Mouse (Mus musculus) T-helper 1 cell (primary cell): ENCODE measurements at regions not wholly inside any gene's neighbourhood (a gene's known extent, or its start where the extent isn't known, plus 50 kb on each side); places are given as distances from the start of the nearest gene placed in this dataset.

Experiments used
- in situ Hi-C: fragments of 300-600 bp; cut with MboI, MseI; formaldehyde crosslinking; loops from one replicate; pipeline ENCODE4 v1.15.1; 2025; ENCODE audit warnings: high pct_unique_total_duplicates

GRCm38 (mm10) chr12:110214833-110215232 lies 64.0 kb upstream of the Dio3 start:
- in situ Hi-C loops: no loop called here

- in situ Hi-C loops: no loop called here
Measured at GRCm38 (mm10) chr12:110215311-110215710, 63.6 kb upstream of the Dio3 start.

GRCm38 (mm10) chr12:110219750-110220149 lies 59.1 kb upstream of the Dio3 start:
- in situ Hi-C loops: no loop called here

GRCm38 (mm10) chr12:110220516-110220915 lies 58.4 kb upstream of the Dio3 start:
- in situ Hi-C loops: no loop called here

- in situ Hi-C loops: no loop called here
Measured at GRCm38 (mm10) chr12:110221184-110221583, 57.7 kb upstream of the Dio3 start.

- in situ Hi-C loops: no loop called here
Measured at GRCm38 (mm10) chr12:110221679-110222078, 57.2 kb upstream of the Dio3 start.

- in situ Hi-C loops: no loop called here
Measured at GRCm38 (mm10) chr12:110224250-110224649, 54.6 kb upstream of the Dio3 start.

GRCm38 (mm10) chr12:110228011-110228411 lies 50.9 kb upstream of the Dio3 start:
- in situ Hi-C loops: no loop called here
